Mouse (Mus musculus) urinary bladder, adult 2 months (tissue): Measurements from ENCODE around the gene Zfp747. TPM values are rescaled to one million over a fixed set of nuclear protein-coding genes. Genes with fewer than 3 reads are reported as not detected.
"Not testable (repeated sequence)": the region's sequence is repeated elsewhere in the genome, so short reads cannot be mapped to it uniquely, and the experiment has no call there.

Experiments used
- DNase-seq: peaks from one replicate; pipeline ENCODE4 v3.0.0; 2022; ENCODE audit warnings: low spot score
- polyA plus RNA-seq: library from polyadenylated mRNA; depleted of rRNA; stranded (reverse); fragments of >200 nt; gene quantifications from 2 replicates; pipeline ENCODE4 v1.2.3, GENCODE M21; 2012

The Zfp747 gene
- polyA plus RNA-seq, 1 experiment: 9.0 TPM

- not testable (repeated sequence) for DNase-seq
Observed at GRCm38 (mm10) chr7:127371870-127372269, 4.0 kb downstream of the Zfp747 start.

- no peak for DNase-seq
Observed at GRCm38 (mm10) chr7:127371213-127371612, 4.6 kb downstream of the Zfp747 start.

GRCm38 (mm10) chr7:127366249-127366648 lies 9.6 kb downstream of the Zfp747 start:
- DNase-seq: no peak

GRCm38 (mm10) chr7:127364166-127364565 lies 11.7 kb downstream of the Zfp747 start:
- DNase-seq: no peak

- DNase-seq: no peak
Observed at GRCm38 (mm10) chr7:127363475-127363921, 12.4 kb downstream of the Zfp747 start.

GRCm38 (mm10) chr7:127362418-127362817 lies 13.4 kb downstream of the Zfp747 start:
- DNase-seq: not testable (repeated sequence)

GRCm38 (mm10) chr7:127361449-127361848 lies 14.4 kb downstream of the Zfp747 start:
- no peak for DNase-seq

- no peak for DNase-seq
Observed at GRCm38 (mm10) chr7:127360265-127360664, 15.6 kb downstream of the Zfp747 start.

- no peak for DNase-seq
Observed at GRCm38 (mm10) chr7:127358472-127358871, 17.4 kb downstream of the Zfp747 start.

GRCm38 (mm10) chr7:127357871-127358270 lies 18.0 kb downstream of the Zfp747 start:
- no peak for DNase-seq

- DNase-seq: no peak
Observed at GRCm38 (mm10) chr7:127355796-127356195, 20.1 kb downstream of the Zfp747 start.

- no peak for DNase-seq
Observed at GRCm38 (mm10) chr7:127351230-127352004, 24.4 kb downstream of the Zfp747 start.

- no peak for DNase-seq
Observed at GRCm38 (mm10) chr7:127346676-127347075, 29.2 kb downstream of the Zfp747 start.

GRCm38 (mm10) chr7:127345512-127346325 lies 30.1 kb downstream of the Zfp747 start, which contains the start of gene Zfp768:
Zfp768 (minus strand) TSS chr7:127345589.
- DNase-seq: peak; percentile 98

GRCm38 (mm10) chr7:127345092-127345491 lies 30.8 kb downstream of the Zfp747 start:
- no peak for DNase-seq

- no peak for DNase-seq
Observed at GRCm38 (mm10) chr7:127344371-127344770, 31.5 kb downstream of the Zfp747 start.

- no peak for DNase-seq
Observed at GRCm38 (mm10) chr7:127343351-127344019, 32.4 kb downstream of the Zfp747 start.

GRCm38 (mm10) chr7:127342888-127343287 lies 33.0 kb downstream of the Zfp747 start:
- DNase-seq: no peak

- no peak for DNase-seq
Observed at GRCm38 (mm10) chr7:127342332-127342731, 33.5 kb downstream of the Zfp747 start.

GRCm38 (mm10) chr7:127341861-127342260 lies 34.0 kb downstream of the Zfp747 start:
- not testable (repeated sequence) for DNase-seq

- no peak for DNase-seq
Observed at GRCm38 (mm10) chr7:127341356-127341755, 34.5 kb downstream of the Zfp747 start.

GRCm38 (mm10) chr7:127337636-127338035 lies 38.2 kb downstream of the Zfp747 start:
- DNase-seq: no peak
